Mouse (Mus musculus) ES-Bruce4 (cell line): ENCODE results near the gene Wfikkn1. TPM values are rescaled to one million over a fixed set of nuclear protein-coding genes. Genes with fewer than 3 reads are reported as not detected.
A peak's percentile ranks its signal among the peaks of the same experiment; 100 is the strongest.

ENCODE experiments used
- H3K27ac ChIP-seq: 2 replicates; pipeline ENCODE4 v1.5.1; 2012; ENCODE audit warnings: low read length, inconsistent platforms; ENCODE audit not compliant: insufficient read depth
- H3K27me3 ChIP-seq: 2 replicates; pipeline ENCODE4 v1.6.1; 2012; ENCODE audit warnings: mild to moderate bottlenecking, low read length, inconsistent platforms; ENCODE audit not compliant: control insufficient read depth, poor library complexity, insufficient read depth, severe bottlenecking
- H3K36me3 ChIP-seq: 2 replicates; pipeline ENCODE4 v1.6.1; 2012; ENCODE audit warnings: inconsistent platforms, mild to moderate bottlenecking, low read length, moderate library complexity; ENCODE audit not compliant: control insufficient read depth, poor library complexity, insufficient read depth, severe bottlenecking
- H3K4me1 ChIP-seq: one replicate; pipeline ENCODE4 v1.8.1; 2011; ENCODE audit warnings: low read length; ENCODE audit not compliant: control insufficient read depth, insufficient read depth
- H3K4me3 ChIP-seq: 2 replicates; pipeline ENCODE4 v1.5.1; 2011; ENCODE audit warnings: low read depth, mild to moderate bottlenecking, low read length
- H3K9ac ChIP-seq: 2 replicates; pipeline ENCODE4 v1.6.1; 2012; ENCODE audit warnings: low read depth, mild to moderate bottlenecking, inconsistent platforms; ENCODE audit not compliant: poor library complexity, severe bottlenecking
- H3K9me3 ChIP-seq: replicated peaks from 2 replicates; pipeline ENCODE4 v1.6.1; 2012; ENCODE audit warnings: mild to moderate bottlenecking, low read length, inconsistent platforms; ENCODE audit not compliant: control insufficient read depth, poor library complexity, insufficient read depth, severe bottlenecking
- CTCF ChIP-seq: IDR thresholded peaks from one replicate; pipeline ENCODE4 v1.8.1; 2011; ENCODE audit warnings: low read depth, low read length
- EP300 ChIP-seq: IDR thresholded peaks from 2 replicates; pipeline ENCODE4 v1.6.1; 2011; ENCODE audit warnings: low read depth, low read length; ENCODE audit not compliant: insufficient read depth
- POLR2A ChIP-seq: IDR thresholded peaks from one replicate; pipeline ENCODE4 v1.8.1; 2011; ENCODE audit warnings: low read length; ENCODE audit not compliant: insufficient read depth
- polyA plus RNA-seq: library from polyadenylated mRNA; stranded (reverse); fragments of >200 nt; gene quantifications from 2 replicates; pipeline ENCODE4 v1.2.4, GENCODE M21; 2011; ENCODE audit warnings: low read depth; ENCODE audit not compliant: missing spikeins, insufficient read depth, insufficient read length

Wfikkn1 gene
- polyA plus RNA-seq, 1 experiment = 0.69 TPM

DNA sequence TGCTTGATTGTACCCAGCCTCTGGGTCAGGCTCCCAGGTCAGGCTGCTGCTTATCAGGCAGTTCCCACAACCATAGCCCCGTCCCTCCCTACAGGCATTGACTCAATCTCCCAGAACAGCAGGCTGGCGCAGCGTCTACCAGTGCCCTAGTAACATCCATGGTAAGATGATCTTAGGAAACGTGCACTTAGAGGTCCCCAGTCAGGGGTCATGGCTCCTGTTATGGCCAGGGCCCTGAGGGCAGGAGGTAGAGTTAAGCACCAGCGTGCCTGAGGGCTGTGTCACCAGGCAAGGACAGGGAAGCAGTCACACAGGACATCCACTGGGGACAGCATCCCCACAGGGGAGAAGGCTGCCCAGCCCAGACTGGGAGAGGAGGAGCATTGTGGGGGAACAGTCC lies 1.6 kb upstream of the Wfikkn1 start:
- peaks cover 5% of the 10 kb centered on the region; the same call in 1 of the 2 replicates for H3K36me3 ChIP-seq
- H3K9ac ChIP-seq = no peak overlapping the region
- H3K4me1 ChIP-seq = peaks cover 7% of the 10 kb centered on the region
- H3K27ac ChIP-seq = no peak overlapping the region
- TF ChIP-seq CTCF (no peak), POLR2A (no peak), EP300 (no peak)
- no peaks in the 10 kb centered on the region for H3K9me3 ChIP-seq
- no peaks in the 10 kb centered on the region for H3K27me3 ChIP-seq
- H3K4me3 ChIP-seq = no peak overlapping the region

DNA sequence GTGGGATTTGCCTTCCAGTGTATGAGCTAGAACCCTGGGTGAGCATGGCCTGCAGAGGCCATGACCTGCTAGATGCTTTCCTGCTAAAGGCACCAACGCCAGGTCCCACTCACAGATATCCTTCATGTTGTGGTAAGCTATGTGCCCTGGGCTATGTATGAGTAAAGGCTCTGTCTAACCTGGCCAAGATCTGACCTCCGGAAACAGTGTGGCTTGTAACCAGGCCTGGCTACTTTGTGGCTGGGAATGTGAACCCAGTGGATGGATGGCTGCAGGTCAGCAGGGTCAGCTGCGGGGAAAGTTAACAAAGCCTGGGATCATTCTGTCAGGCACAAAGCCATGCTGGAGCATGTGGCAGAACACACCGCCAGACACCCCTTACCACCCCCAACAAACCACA lies 1.0 kb upstream of the Wfikkn1 start:
- no peak overlapping the region for H3K9ac ChIP-seq
- TF ChIP-seq POLR2A (no peak), EP300 (no peak), CTCF (no peak)
- peak overlapping the region; percentile 25 for H3K27ac ChIP-seq
- H3K27me3 ChIP-seq = no peaks in the 10 kb centered on the region
- no peak overlapping the region for H3K4me3 ChIP-seq
- peaks cover 5% of the 10 kb centered on the region; the same call in 1 of the 2 replicates for H3K36me3 ChIP-seq
- no peaks in the 10 kb centered on the region for H3K9me3 ChIP-seq
- peaks cover 7% of the 10 kb centered on the region for H3K4me1 ChIP-seq

DNA sequence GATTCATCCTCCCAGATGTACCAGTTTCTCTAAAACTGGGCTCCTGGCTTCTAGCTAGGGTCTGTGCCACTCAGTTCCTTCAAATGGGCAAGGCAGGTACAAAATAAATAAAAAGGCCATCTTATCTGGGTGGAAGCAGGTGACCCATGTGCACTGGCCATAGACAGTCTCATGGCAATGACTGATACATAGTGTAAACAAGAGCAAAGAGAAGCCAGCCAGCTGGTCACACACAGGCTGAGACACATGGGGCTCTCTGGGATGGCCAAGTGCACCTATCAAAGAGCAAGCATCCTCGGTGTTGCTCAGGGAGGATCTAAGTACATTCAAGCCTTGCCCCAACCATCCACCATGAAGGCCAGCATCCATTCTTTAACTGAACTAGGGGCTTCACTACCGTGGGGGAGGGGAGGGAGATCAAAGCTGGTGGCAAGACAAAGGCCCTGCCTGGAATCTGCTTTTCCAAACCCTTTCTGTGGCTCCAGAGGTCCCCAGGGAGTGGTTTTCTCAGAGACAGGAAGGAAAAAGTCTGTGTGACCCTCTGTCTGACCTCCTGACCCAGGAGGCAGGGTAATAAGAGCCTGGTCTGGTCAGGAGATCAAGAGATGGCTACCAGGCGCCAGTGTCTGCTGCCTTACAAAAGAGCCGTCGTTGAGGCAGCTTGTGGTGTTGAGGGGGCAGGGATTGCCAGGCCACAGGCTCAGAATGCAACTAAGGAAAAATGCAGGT lies 419 bp upstream of the Wfikkn1 start:
- Histone ChIP-seq H3K9ac (no peak overlapping the region), H3K9me3 (no peaks in the 10 kb centered on the region), H3K4me3 (no peak overlapping the region), H3K4me1 (peaks cover 11% of the 10 kb centered on the region), H3K36me3 (peaks cover 5% of the 10 kb centered on the region; the same call in 1 of the 2 replicates), H3K27me3 (no peaks in the 10 kb centered on the region), H3K27ac (peak overlapping the region; percentile 25)
- no peak for TF ChIP-seq CTCF
- no peak for TF ChIP-seq EP300
- no peak for TF ChIP-seq POLR2A

DNA sequence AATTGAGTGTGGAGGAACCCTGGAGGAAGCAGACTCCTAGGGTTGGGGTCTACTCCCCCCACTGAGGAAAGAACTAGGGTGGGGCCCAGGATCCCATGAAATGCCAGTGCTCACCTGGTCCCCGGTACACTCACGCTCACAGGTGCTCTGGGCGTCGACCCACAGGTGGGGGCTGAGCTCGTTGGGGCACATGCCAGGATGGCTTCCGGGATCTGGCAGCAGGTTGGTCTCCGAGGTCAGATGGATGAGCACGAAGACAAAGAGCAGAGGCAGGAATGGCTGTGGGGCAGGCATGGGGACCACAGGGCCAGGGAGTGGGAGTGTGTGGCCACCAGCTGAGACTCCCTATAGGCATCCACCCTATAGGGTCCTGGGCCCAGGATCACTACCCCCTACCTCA lies 908 bp downstream of the Wfikkn1 start:
- no peak overlapping the region for H3K9ac ChIP-seq
- H3K27me3 ChIP-seq = no peaks in the 10 kb centered on the region
- H3K9me3 ChIP-seq = no peaks in the 10 kb centered on the region
- peaks cover 11% of the 10 kb centered on the region for H3K4me1 ChIP-seq
- no peak overlapping the region for H3K27ac ChIP-seq
- peaks cover 5% of the 10 kb centered on the region; the same call in 1 of the 2 replicates for H3K36me3 ChIP-seq
- no peak overlapping the region for H3K4me3 ChIP-seq
- no peak for TF ChIP-seq CTCF
- no peak for TF ChIP-seq EP300
- no peak for TF ChIP-seq POLR2A

DNA sequence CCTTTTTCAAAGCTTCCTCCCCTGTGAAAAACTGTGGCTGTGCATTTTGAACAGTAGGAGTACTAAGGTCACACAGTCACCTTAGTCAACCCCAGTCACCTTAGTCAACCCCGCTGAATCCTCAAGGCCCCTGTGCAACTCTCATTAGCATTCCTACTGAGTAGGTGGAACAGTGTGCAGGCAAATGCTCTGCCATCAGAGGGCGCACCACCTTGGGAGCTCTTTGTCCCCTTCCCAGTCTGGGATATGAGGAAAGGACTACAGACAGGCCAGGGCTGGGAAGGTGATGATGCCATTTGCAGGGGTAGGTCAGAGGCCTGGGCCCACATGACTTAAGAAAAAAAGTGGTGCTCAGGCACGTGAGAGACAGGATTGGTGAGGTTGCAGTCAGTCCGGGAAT lies 1.4 kb downstream of the Wfikkn1 start:
- no peak overlapping the region for H3K27ac ChIP-seq
- H3K4me1 ChIP-seq = peaks cover 11% of the 10 kb centered on the region
- no peaks in the 10 kb centered on the region for H3K9me3 ChIP-seq
- no peaks in the 10 kb centered on the region for H3K27me3 ChIP-seq
- H3K4me3 ChIP-seq = no peak overlapping the region
- no peak overlapping the region for H3K9ac ChIP-seq
- TF ChIP-seq CTCF (peak; percentile 92), EP300 (no peak), POLR2A (no peak)
- 0 out of 2 replicates have a peak, but pooled peaks cover under 1% of the 10 kb centered on the region for H3K36me3 ChIP-seq

DNA sequence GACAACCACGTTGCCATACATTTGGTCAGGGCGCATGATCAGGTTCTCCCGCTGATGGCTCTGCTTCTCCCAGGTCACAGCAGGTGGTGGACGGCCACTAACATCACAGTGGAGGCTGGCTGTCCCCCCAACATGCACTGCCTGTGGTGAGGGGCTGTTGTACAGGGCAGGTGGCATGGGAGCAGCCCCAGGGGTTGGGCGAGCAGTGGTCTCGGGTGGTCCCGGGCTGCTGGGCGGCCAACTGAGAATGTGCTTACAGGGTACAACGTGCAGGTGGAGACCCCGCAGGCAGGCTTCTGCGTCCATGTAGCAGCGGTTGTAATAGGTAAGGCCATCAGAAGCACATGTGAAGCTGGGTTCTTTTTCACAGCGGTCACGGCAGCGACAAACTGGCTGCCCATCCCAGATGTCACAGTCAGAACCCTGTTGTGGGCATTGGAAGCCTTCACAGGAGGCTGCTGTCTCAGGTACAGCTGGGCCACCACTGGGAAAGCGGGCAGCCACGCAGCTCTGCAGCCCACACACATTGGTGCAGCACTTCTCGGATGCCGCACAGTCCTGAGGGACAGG lies 2.0 kb downstream of the Wfikkn1 start:
- Histone ChIP-seq H3K4me3 (no peak overlapping the region), H3K4me1 (peaks cover 11% of the 10 kb centered on the region), H3K36me3 (no peaks in the 10 kb centered on the region), H3K9ac (no peak overlapping the region), H3K9me3 (no peaks in the 10 kb centered on the region), H3K27me3 (no peaks in the 10 kb centered on the region), H3K27ac (no peak overlapping the region)
- TF ChIP-seq CTCF = no peak
- TF ChIP-seq POLR2A = no peak
- TF ChIP-seq EP300 = no peak
